Mouse (Mus musculus) megakaryocyte, embryonic 14.5 days (primary cell): ENCODE measurements around the gene Flt3l.

Experiments
- FLI1 ChIP-seq: IDR thresholded peaks from 2 replicates; pipeline ENCODE4 v1.6.1; 2012; ENCODE audit warnings: low read length, inconsistent platforms, mixed read lengths
- GATA1 ChIP-seq: IDR thresholded peaks from 3 replicates; pipeline ENCODE4 v1.6.1; 2012; ENCODE audit warnings: mixed read lengths, low read length, inconsistent platforms, borderline replicate concordance

- TF ChIP-seq GATA1: no peak
- no peak for TF ChIP-seq FLI1
Observed at GRCm38 (mm10) chr7:45128624-45129246, 7.5 kb downstream of the Flt3l start, which contains the start of gene Rpl13a.
